Mouse (Mus musculus) neural tube, embryonic 13.5 days (tissue): ENCODE results near the gene AC131692.1. TPM values are rescaled to one million over a fixed set of nuclear protein-coding genes. Genes with fewer than 3 reads are reported as not detected.

Experiments
- ATAC-seq: fragments of 200-750 bp; cut with Nextera tagmentation; 2 replicates; pipeline ENCODE4 v1.8.0; 2017; ENCODE audit warnings: low read depth, mild to moderate bottlenecking, moderate TSS enrichment, moderate library complexity
- H3K27ac ChIP-seq: fragments of 300-500 bp; sonication (generic); replicated peaks from 2 replicates; pipeline ENCODE4 v1.5.1; 2015; ENCODE audit warnings: moderate library complexity, mild to moderate bottlenecking, inconsistent platforms
- H3K27me3 ChIP-seq: fragments of 300-500 bp; sonication (generic); 2 replicates; pipeline ENCODE4 v1.6.1; 2015; ENCODE audit warnings: mild to moderate bottlenecking, inconsistent platforms
- H3K36me3 ChIP-seq: fragments of 300-500 bp; sonication (generic); 2 replicates; pipeline ENCODE4 v1.6.1; 2015; ENCODE audit warnings: mild to moderate bottlenecking, inconsistent platforms
- H3K4me1 ChIP-seq: fragments of 300-500 bp; sonication (generic); replicated peaks from 2 replicates; pipeline ENCODE4 v1.6.1; 2015; ENCODE audit warnings: inconsistent platforms
- H3K4me2 ChIP-seq: fragments of 300-500 bp; sonication (generic); 2 replicates; pipeline ENCODE4 v1.6.1; 2015; ENCODE audit warnings: inconsistent platforms, mild to moderate bottlenecking, moderate library complexity
- H3K4me3 ChIP-seq: fragments of 300-500 bp; sonication (generic); 2 replicates; pipeline ENCODE4 v1.5.1; 2015; ENCODE audit warnings: mild to moderate bottlenecking, inconsistent platforms
- H3K9ac ChIP-seq: fragments of 300-500 bp; sonication (generic); 2 replicates; pipeline ENCODE4 v1.6.1; 2015; ENCODE audit warnings: moderate library complexity, mild to moderate bottlenecking, inconsistent platforms
- H3K9me3 ChIP-seq: fragments of 300-500 bp; sonication (generic); 2 replicates; pipeline ENCODE4 v1.6.1; 2016; ENCODE audit warnings: inconsistent platforms
- WGBS: fragments of 180-500 bp; shearing (Covaris S2); methylation state at CpG from one replicate; pipeline ENCODE4 v1.1.7; 2015; 5-methylcytosine and 5-hydroxymethylcytosine counted together
- polyA plus RNA-seq: library from polyadenylated mRNA; unstranded; fragments of >200 nt; fragmentation: Nextera tagmentation; extraction: Ambion mirVana; gene quantifications from 2 replicates; pipeline ENCODE4 v1.2.1, GENCODE M21; 2015

AC131692.1 gene
- polyA plus RNA-seq, 1 experiment from 2014 or later, result not detected

- H3K9ac ChIP-seq, result no peak overlapping the region
- H3K4me1 ChIP-seq, result no peaks in the 10 kb centered on the region
- H3K27ac ChIP-seq, result no peak overlapping the region
- no peaks in the 10 kb centered on the region for H3K36me3 ChIP-seq
- no peaks in the 10 kb centered on the region for H3K27me3 ChIP-seq
- H3K4me3 ChIP-seq, result no peak overlapping the region
- no peak for ATAC-seq
- H3K4me2 ChIP-seq, result no peak overlapping the region
- no peaks in the 10 kb centered on the region for H3K9me3 ChIP-seq
- WGBS, result 81% methylated on average over 6 of the region's 6 CpGs
Measured at GRCm38 (mm10) chr19:6102169-6102853, 8.1 kb downstream of the AC131692.1 start.

DNA sequence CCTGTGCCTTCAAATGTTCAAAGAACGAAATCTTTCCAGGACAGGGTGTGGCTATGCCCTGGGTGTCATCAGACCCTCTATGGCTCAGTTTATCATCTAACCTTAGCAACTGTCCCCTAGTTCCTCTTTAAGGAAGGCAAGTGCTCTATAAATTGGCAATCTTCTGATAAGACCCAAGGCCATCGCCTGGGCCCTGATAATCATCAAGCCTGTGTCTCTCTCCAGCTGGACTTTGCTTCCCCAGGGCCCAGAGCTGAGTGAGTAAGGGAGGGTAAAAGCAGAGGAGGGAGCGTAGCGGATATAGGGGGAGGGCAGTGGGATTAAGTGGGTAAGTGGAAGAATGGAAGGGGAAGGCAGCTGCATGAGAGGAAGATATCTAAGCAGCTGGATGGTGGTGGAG is 10.3 kb downstream of the AC131692.1 start:
- H3K4me2 ChIP-seq, result no peak overlapping the region
- H3K4me1 ChIP-seq, result no peaks in the 10 kb centered on the region
- no peaks in the 10 kb centered on the region for H3K27me3 ChIP-seq
- no peak for ATAC-seq
- H3K27ac ChIP-seq, result no peak overlapping the region
- H3K9ac ChIP-seq, result 0 out of 2 replicates have a peak overlapping the region, but pooled peaks have one; percentile 8
- 94% methylated on average over 4 of the region's 4 CpGs for whole genome bisulfite sequencing
- no peaks in the 10 kb centered on the region for H3K9me3 ChIP-seq
- H3K4me3 ChIP-seq, result no peak overlapping the region
- no peaks in the 10 kb centered on the region for H3K36me3 ChIP-seq

GRCm38 (mm10) chr19:6105586-6105985 is 11.4 kb downstream of the AC131692.1 start, which contains the start of gene Naaladl1:
Gene Naaladl1, plus strand, starts transcription at chr19:6105782.
- Histone ChIP-seq H3K36me3 (no peaks in the 10 kb centered on the region), H3K9me3 (no peaks in the 10 kb centered on the region), H3K27ac (no peak within 1 kb of the TSS), H3K4me2 (no peak within 1 kb of the TSS), H3K9ac (0 out of 2 replicates have a peak within 1 kb of the TSS, but pooled peaks have one; percentile 8), H3K4me3 (no peak within 1 kb of the TSS), H3K4me1 (no peaks in the 10 kb centered on the region), H3K27me3 (no peaks in the 10 kb centered on the region)
- 90% methylated on average over 7 of the region's 7 CpGs for WGBS
- no peak for ATAC-seq

GRCm38 (mm10) chr19:6113116-6113515 is 18.9 kb downstream of the AC131692.1 start:
- H3K4me2 ChIP-seq, result no peak overlapping the region
- no peaks in the 10 kb centered on the region for H3K9me3 ChIP-seq
- H3K9ac ChIP-seq, result no peak overlapping the region
- WGBS, result 65% methylated on average over 6 of the region's 6 CpGs
- no peak for ATAC-seq
- no peak overlapping the region for H3K27ac ChIP-seq
- peaks cover 39% of the 10 kb centered on the region for H3K36me3 ChIP-seq
- H3K4me3 ChIP-seq, result no peak overlapping the region
- H3K27me3 ChIP-seq, result no peaks in the 10 kb centered on the region
- peaks cover 17% of the 10 kb centered on the region for H3K4me1 ChIP-seq

GRCm38 (mm10) chr19:6116113-6116850 is 22.1 kb downstream of the AC131692.1 start:
- ATAC-seq, result no peak

GRCm38 (mm10) chr19:6117346-6117985 is 23.2 kb downstream of the AC131692.1 start:
- H3K27ac ChIP-seq, result peak overlapping the region; percentile 95
- peak overlapping the region; percentile 84 for H3K4me3 ChIP-seq
- peaks cover 49% of the 10 kb centered on the region for H3K36me3 ChIP-seq
- peak overlapping the region; percentile 90 for H3K9ac ChIP-seq
- peaks cover 28% of the 10 kb centered on the region for H3K4me1 ChIP-seq
- H3K9me3 ChIP-seq, result no peaks in the 10 kb centered on the region
- H3K4me2 ChIP-seq, result peak overlapping the region; percentile 85
- 5% methylated on average over 32 of the region's 32 CpGs for WGBS
- no peaks in the 10 kb centered on the region for H3K27me3 ChIP-seq
- no peak for ATAC-seq

More at GRCm38 (mm10) chr19:6116113-6116850, 22.1 kb downstream of the AC131692.1 start:
- no peak overlapping the region for H3K27ac ChIP-seq
- peak overlapping the region; percentile 90 for H3K9ac ChIP-seq
- H3K9me3 ChIP-seq, result no peaks in the 10 kb centered on the region
- H3K27me3 ChIP-seq, result no peaks in the 10 kb centered on the region
- peak overlapping the region; percentile 84 for H3K4me3 ChIP-seq
- H3K4me1 ChIP-seq, result peaks cover 28% of the 10 kb centered on the region
- H3K36me3 ChIP-seq, result peaks cover 47% of the 10 kb centered on the region
- peak overlapping the region; percentile 85 for H3K4me2 ChIP-seq
- WGBS, result 94% methylated on average over 15 of the region's 15 CpGs

DNA sequence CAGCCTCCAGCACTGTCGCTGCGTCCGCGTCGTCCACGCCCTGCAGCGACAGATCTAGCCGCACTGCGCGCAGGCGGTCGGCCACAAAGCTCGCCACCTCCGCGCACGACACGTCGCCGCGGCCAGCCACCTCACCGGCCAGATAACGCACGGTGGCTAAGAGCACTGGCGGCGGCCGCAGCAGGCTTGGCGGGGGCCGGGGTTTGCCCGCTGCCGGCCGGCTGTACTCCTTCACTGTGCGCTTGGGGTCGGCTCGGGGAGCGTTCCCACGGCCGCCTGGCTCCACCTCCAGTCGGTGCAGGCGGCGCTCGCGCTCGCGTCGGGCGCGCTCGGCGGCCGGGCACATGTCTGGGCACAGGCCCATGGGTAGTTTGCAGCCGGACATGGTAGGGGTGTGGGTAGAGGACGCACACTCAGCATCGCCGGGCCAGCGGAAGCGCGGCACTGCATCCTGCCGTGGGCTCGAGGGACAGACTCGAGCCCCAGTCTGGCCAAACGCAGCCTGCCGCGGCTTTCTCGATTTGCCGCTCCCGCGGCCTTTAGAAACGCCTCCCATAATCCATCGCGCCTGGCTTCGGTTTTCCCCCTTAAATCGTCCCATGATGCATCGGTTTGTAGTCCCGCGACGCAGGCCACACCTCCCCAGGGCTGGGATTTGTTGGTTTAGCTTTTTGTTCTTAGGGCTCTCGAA is 23.9 kb downstream of the AC131692.1 start, which contains the start of gene Sac3d1:
TSS of gene Sac3d1 (minus strand) at position 665 of the 691 bp plus-strand sequence.
- Histone ChIP-seq H3K4me3 (peak within 1 kb of the TSS; percentile 84), H3K27ac (peak within 1 kb of the TSS; percentile 95), H3K27me3 (no peaks in the 10 kb centered on the region), H3K36me3 (peaks cover 42% of the 10 kb centered on the region), H3K9me3 (no peaks in the 10 kb centered on the region), H3K4me1 (peaks cover 28% of the 10 kb centered on the region), H3K4me2 (peak within 1 kb of the TSS; percentile 85), H3K9ac (peak within 1 kb of the TSS; percentile 90)
- peak; percentile 90 for ATAC-seq
- under 1% methylated on average over 77 of the region's 77 CpGs for WGBS

GRCm38 (mm10) chr19:6118677-6119185 is 24.5 kb downstream of the AC131692.1 start:
- Histone ChIP-seq H3K9me3 (no peaks in the 10 kb centered on the region), H3K4me1 (peaks cover 34% of the 10 kb centered on the region), H3K9ac (peak overlapping the region; percentile 90), H3K27ac (peak overlapping the region; percentile 95), H3K4me3 (peak overlapping the region; percentile 84), H3K4me2 (peak overlapping the region; percentile 85), H3K36me3 (peaks cover 40% of the 10 kb centered on the region), H3K27me3 (no peaks in the 10 kb centered on the region)
- WGBS, result 2% methylated on average over 8 of the region's 8 CpGs
- peak; percentile 60 for ATAC-seq

GRCm38 (mm10) chr19:6121761-6122160 is 27.5 kb downstream of the AC131692.1 start:
- no peaks in the 10 kb centered on the region for H3K9me3 ChIP-seq
- H3K4me1 ChIP-seq, result peaks cover 29% of the 10 kb centered on the region
- H3K4me3 ChIP-seq, result no peak overlapping the region
- H3K27ac ChIP-seq, result no peak overlapping the region
- no peak overlapping the region for H3K4me2 ChIP-seq
- no peaks in the 10 kb centered on the region for H3K27me3 ChIP-seq
- H3K9ac ChIP-seq, result no peak overlapping the region
- no peak for ATAC-seq
- H3K36me3 ChIP-seq, result peaks cover 13% of the 10 kb centered on the region; the same call in 1 of the 2 replicates
- WGBS, result 33% methylated on average over 19 of the region's 19 CpGs

DNA sequence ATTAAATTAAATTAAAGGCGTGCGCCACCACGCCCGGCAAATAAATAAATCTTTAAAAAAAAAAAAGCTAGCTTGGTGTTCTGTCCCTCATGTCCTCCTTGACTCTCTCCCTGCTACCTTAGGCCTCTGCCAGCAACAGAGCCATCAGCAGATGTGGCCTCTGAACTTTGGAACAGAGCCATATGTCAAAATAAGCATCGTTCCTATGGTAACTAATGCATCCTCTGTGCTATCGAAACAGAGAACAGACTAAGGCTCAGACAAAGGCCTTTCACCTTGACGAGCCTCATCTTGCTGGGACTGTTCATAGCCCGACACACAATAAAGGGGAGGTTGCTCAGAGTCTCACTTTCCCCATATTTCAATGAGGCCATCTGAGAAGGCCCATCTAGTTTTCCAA is 29.1 kb downstream of the AC131692.1 start:
- Histone ChIP-seq H3K4me3 (no peak overlapping the region), H3K9ac (0 out of 2 replicates have a peak overlapping the region, but pooled peaks have one; percentile 31), H3K4me1 (peaks cover 22% of the 10 kb centered on the region), H3K4me2 (no peak overlapping the region), H3K9me3 (no peaks in the 10 kb centered on the region), H3K27ac (0 out of 2 replicates have a peak overlapping the region, but pooled peaks have one; percentile 28), H3K27me3 (no peaks in the 10 kb centered on the region), H3K36me3 (peaks cover 13% of the 10 kb centered on the region; the same call in 1 of the 2 replicates)
- ATAC-seq, result no peak
- 72% methylated on average over 8 of the region's 8 CpGs for WGBS

DNA sequence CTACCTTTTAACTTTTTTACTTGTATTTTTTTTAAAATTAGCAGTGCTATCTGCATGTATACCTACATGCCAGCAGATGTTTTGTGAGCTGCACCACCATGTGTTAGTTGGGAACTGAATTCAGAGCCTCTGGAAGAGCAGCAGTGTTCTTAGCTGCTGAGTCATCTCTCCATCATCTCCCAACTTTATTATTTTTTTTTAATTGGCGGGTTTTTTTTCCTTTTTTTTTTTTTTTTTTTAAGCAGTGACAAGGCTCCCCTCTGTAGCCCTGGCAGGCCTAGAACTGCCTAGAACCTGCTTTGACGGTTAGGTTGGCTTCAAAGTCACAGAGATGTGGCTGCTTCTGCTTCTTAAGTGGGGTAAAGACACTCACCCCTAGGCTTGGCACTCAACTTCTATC is 30.7 kb downstream of the AC131692.1 start:
- H3K36me3 ChIP-seq, result peaks cover 13% of the 10 kb centered on the region; the same call in 1 of the 2 replicates
- H3K27me3 ChIP-seq, result no peaks in the 10 kb centered on the region
- ATAC-seq, result no peak

More for the DNA sequence above, 30.7 kb downstream of the AC131692.1 start:
- WGBS, result 77% methylated on average over 2 of the region's 2 CpGs
- peaks cover 14% of the 10 kb centered on the region for H3K4me1 ChIP-seq
- H3K4me3 ChIP-seq, result no peak overlapping the region
- H3K9ac ChIP-seq, result no peak overlapping the region
- no peak overlapping the region for H3K27ac ChIP-seq
- no peak overlapping the region for H3K4me2 ChIP-seq
- no peaks in the 10 kb centered on the region for H3K9me3 ChIP-seq
